Mouse (Mus musculus) CD4-positive, CD25-positive, alpha-beta regulatory T cell, adult 4 months (primary cell): Measurements from ENCODE around the gene Olfr1487. TPM values are rescaled to one million over a fixed set of nuclear protein-coding genes. Genes with fewer than 3 reads are reported as not detected.
"Not testable (repeated sequence)": the region's sequence is repeated elsewhere in the genome, so short reads cannot be mapped to it uniquely, and the experiment has no call there.

ENCODE experiments used
- ATAC-seq: one replicate; pipeline ENCODE4 v1.8.0; 2017
- polyA plus RNA-seq, 2 experiments: library from polyadenylated mRNA; unstranded; fragments of 100-300 nt; shearing (Covaris generic); gene quantifications; one replicate each; pipeline ENCODE4 v1.2.1; 2017

The Olfr1487 gene
- not detected for polyA plus RNA-seq

- not testable (repeated sequence) for ATAC-seq
These were observed at the start of gene Olfr1487 for GRCm38 (mm10) chr19:13617075-13617474. Olfr1487 (plus strand) TSS chr19:13617375.

DNA sequence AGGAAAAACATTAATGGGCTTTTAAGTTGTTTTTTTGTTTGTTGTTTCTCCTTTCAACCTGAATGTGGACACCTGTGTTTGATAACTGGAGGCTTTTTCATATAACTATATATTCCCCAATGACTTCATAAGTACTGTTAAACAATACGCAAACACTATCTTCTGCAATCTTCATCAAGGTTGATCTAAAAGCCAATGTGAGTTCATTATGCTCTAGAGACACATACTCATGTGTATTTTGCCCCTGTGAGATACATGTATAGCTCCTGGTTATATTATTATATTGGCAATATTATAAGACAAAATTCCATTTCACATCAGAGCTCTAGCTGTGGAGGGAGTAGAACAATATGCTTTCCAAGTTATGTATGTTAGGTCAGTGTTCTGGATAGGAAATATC, 34.0 kb upstream of the Olfr1487 start, which contains the start of gene Olfr1484:
Gene Olfr1484 (plus strand): TSS at position 301 of the 400 bp plus-strand sequence.
- no peak for ATAC-seq

- ATAC-seq, result no peak
These were observed 14.1 kb downstream of the Olfr1487 start, which contains the start of gene Olfr1489 for GRCm38 (mm10) chr19:13631321-13631720. Olfr1489 (plus strand) TSS chr19:13631621.

DNA sequence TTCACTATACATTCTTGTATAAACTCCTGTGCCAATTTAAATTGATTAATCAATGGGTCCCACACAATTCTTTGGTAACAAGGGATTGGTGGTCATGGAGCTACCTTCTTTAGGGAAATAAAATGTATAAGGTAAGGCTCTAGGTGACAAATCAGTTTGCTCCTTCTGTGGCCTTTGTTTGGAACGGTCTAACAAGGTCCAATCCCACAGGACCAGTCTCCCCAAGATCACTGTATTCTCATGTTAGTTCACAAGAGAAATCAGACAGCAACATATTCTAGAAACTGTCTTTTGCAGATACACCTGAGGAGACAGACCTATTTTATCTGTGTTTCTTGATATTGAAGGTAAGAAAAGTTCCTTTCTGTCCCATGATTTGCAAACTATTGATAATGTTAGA, 33.6 kb downstream of the Olfr1487 start, which contains the start of gene Olfr1490:
Gene Olfr1490 (plus strand): TSS at position 301 of the 400 bp plus-strand sequence.
- no peak for ATAC-seq

Other genes starting within 250 kb of the Olfr1487 start
- gene Olfr1469, start 209.5 kb upstream of the Olfr1487 start, polyA plus RNA-seq, result not detected
- gene Olfr1471, start 174.0 kb upstream of the Olfr1487 start, polyA plus RNA-seq, result not detected
- gene Olfr1472, start 161.3 kb upstream of the Olfr1487 start, polyA plus RNA-seq, result not detected
- gene Olfr1474, start 147.8 kb upstream of the Olfr1487 start, polyA plus RNA-seq, result not detected
- not detected for gene Olfr1475, start 137.2 kb upstream of the Olfr1487 start, polyA plus RNA-seq
- gene Olfr1477, start 116.8 kb upstream of the Olfr1487 start, polyA plus RNA-seq, result not detected
- gene Olfr1480, start 89.5 kb upstream of the Olfr1487 start, polyA plus RNA-seq, result not detected
- gene Olfr1484, start 33.9 kb upstream of the Olfr1487 start, polyA plus RNA-seq, result not detected
- gene Olfr1489, start 14.2 kb downstream of the Olfr1487 start, polyA plus RNA-seq, result under 1 TPM in 1 of 2 experiments, not detected in 1; 0.05 TPM
- gene Olfr1490, start 33.7 kb downstream of the Olfr1487 start, polyA plus RNA-seq, result not detected
- under 1 TPM in 1 of 2 experiments, not detected in 1; 0.46 TPM for gene Olfr1491, start 79.9 kb downstream of the Olfr1487 start, polyA plus RNA-seq
- gene Olfr1493-ps1, start 105.9 kb downstream of the Olfr1487 start, polyA plus RNA-seq, result not detected
- gene Olfr1494, start 122.4 kb downstream of the Olfr1487 start, polyA plus RNA-seq, result not detected
- not detected for gene Olfr1495, start 147.2 kb downstream of the Olfr1487 start, polyA plus RNA-seq
- not detected for gene Olfr1496, start 160.5 kb downstream of the Olfr1487 start, polyA plus RNA-seq
- gene Olfr1497, start 180.8 kb downstream of the Olfr1487 start, polyA plus RNA-seq, result not detected
- gene Olfr1499, start 202.1 kb downstream of the Olfr1487 start, polyA plus RNA-seq, result not detected
- gene Olfr1500, start 213.1 kb downstream of the Olfr1487 start, polyA plus RNA-seq, result under 1 TPM in 1 of 2 experiments, not detected in 1; 0.35 TPM
- gene Olfr1501, start 233.3 kb downstream of the Olfr1487 start, polyA plus RNA-seq, result not detected
- gene Olfr1502, start 244.4 kb downstream of the Olfr1487 start, polyA plus RNA-seq, result not detected